Mouse (Mus musculus): ENCODE results near the gene Rbfox1.

- no peak for TF ChIP-seq POLR2A (IDR thresholded peaks at IDR 0.05; ENCODE audit: borderline replicate concordance, extremely low read depth, low read depth, low read length)
- no peak for TF ChIP-seq CTCF (IDR thresholded peaks at IDR 0.05; ENCODE audit: insufficient read depth, low read length)
Measured at GRCm38 (mm10) chr16:6525507-6526170, 640.5 kb downstream of the Rbfox1 start.

All from lung, adult 2 months (tissue).